Mouse (Mus musculus) CH12.LX (cell line): ENCODE measurements around the gene Slc16a12.

ENCODE experiments used
- BHLHE40 ChIP-seq: IDR thresholded peaks from 2 replicates; pipeline ENCODE4 v1.6.1; 2011; ENCODE audit warnings: mild to moderate bottlenecking, low read depth, low read length, improper control_type of control experiment
- CTCF ChIP-seq, 2 experiments: IDR thresholded peaks in 1 of 2; conservative IDR thresholded peaks in 1 of 2; 2 replicates each; pipeline ENCODE4 v1.5.1; 2011 to 2012; ENCODE audit warnings: low read depth in 2 of 2, low read length in 2 of 2, improper control_type of control experiment in 1 of 2, inconsistent platforms in 1 of 2, mild to moderate bottlenecking in 1 of 2, moderate library complexity in 1 of 2
- E2F4 ChIP-seq: IDR thresholded peaks from 2 replicates; pipeline ENCODE4 v1.6.1; 2011; ENCODE audit warnings: low read depth, low read length, improper control_type of control experiment; ENCODE audit not compliant: insufficient replicate concordance
- JUND ChIP-seq: conservative IDR thresholded peaks from 2 replicates; pipeline ENCODE4 v1.6.1; 2011; ENCODE audit warnings: low read depth, low read length, improper control_type of control experiment
- KAT2A ChIP-seq: IDR thresholded peaks from 2 replicates; pipeline ENCODE4 v1.6.1; 2012; ENCODE audit warnings: low read length, improper control_type of control experiment, inconsistent platforms; ENCODE audit not compliant: insufficient replicate concordance
- MAZ ChIP-seq: IDR thresholded peaks from 2 replicates; pipeline ENCODE4 v1.6.1; 2012; ENCODE audit warnings: low read depth, mild to moderate bottlenecking, inconsistent platforms, low read length, improper control_type of control experiment, moderate library complexity
- TBP ChIP-seq: conservative IDR thresholded peaks from 2 replicates; pipeline ENCODE4 v1.6.1; 2011; ENCODE audit warnings: low read depth, low read length, improper control_type of control experiment
- ZC3H11A ChIP-seq: IDR thresholded peaks from 2 replicates; pipeline ENCODE4 v1.6.1; 2012; ENCODE audit warnings: low read depth, mild to moderate bottlenecking, inconsistent platforms, low read length, improper control_type of control experiment
- ZNF384 ChIP-seq: IDR thresholded peaks from 2 replicates; pipeline ENCODE4 v1.6.1; 2012; ENCODE audit warnings: low read depth, low read length, improper control_type of control experiment, inconsistent platforms

- no peak for TF ChIP-seq JUND
- TF ChIP-seq CTCF (conservative IDR thresholded peaks at IDR 0.05 in 1 of 2, IDR thresholded peaks at IDR 0.05 in 1 of 2; ENCODE audit: low read depth in 2 of 2, low read length in 2 of 2): no peak
- no peak for TF ChIP-seq KAT2A
- TF ChIP-seq ZC3H11A: no peak
- no peak for TF ChIP-seq TBP
- TF ChIP-seq BHLHE40: no peak
- no peak for TF ChIP-seq E2F4
- no peak for TF ChIP-seq MAZ
- TF ChIP-seq ZNF384: no peak
Measured at GRCm38 (mm10) chr19:34712050-34712449, 35.0 kb downstream of the Slc16a12 start.
